Mouse (Mus musculus) kidney, postnatal 14 days (tissue): Measurements from ENCODE around the gene Sulf2.
"Not testable (repeated sequence)": the region's sequence is repeated elsewhere in the genome, so short reads cannot be mapped to it uniquely, and the experiment has no call there.

Experiments used
- DNase-seq: peaks from one replicate; pipeline ENCODE4 v3.0.0; 2022; ENCODE audit warnings: mixed read lengths

Gene Sulf2

DNA sequence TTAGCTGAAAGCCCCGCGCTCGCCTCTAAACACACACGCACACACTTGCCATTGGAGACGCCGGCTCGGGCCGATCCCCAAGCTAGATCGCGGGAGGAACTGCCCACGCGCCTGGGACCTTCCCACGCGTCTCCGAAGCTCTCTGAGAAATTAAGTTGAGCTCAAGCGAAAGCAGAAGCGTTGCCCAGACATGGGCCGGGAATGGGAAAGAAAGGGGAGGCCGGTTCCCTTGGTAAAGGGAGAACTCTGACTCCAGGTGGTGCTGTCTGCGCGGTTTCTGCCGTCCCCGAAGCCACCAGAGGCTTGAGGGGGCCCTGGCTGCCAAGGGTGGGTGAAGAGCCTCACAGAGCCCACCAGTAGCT is at the start of gene Sulf2:
Gene Sulf2 (minus strand): TSS at position 210 of the 362 bp plus-strand sequence.
- peak; percentile 81 for DNase-seq

- no peak for DNase-seq
Observed at GRCm38 (mm10) chr2:166204174-166204573, 48.7 kb upstream of the Sulf2 start.

DNA sequence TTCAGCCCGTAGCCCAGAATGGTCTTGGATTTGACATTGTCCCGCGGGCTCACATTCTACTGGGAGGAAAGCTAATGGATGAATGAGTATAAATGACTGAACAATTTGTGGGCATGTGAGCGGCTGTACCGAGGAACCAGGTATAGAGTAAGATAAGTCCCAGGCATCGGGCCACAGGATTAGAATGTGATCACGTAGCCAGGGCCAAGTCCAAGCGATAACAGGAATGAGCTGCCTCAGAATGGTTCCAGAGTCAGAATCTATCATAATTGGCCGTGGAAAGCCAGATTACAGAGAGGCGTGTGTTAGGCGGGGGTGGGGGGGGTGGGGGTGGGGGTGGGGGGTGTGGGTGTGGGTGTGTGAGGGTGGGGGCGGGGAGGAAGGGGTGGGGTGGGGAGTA is 48.2 kb upstream of the Sulf2 start:
- DNase-seq: no peak

- DNase-seq: no peak
Observed at GRCm38 (mm10) chr2:166197964-166198363, 42.5 kb upstream of the Sulf2 start.

GRCm38 (mm10) chr2:166197064-166197463 is 41.6 kb upstream of the Sulf2 start:
- DNase-seq: peak; percentile 61

DNA sequence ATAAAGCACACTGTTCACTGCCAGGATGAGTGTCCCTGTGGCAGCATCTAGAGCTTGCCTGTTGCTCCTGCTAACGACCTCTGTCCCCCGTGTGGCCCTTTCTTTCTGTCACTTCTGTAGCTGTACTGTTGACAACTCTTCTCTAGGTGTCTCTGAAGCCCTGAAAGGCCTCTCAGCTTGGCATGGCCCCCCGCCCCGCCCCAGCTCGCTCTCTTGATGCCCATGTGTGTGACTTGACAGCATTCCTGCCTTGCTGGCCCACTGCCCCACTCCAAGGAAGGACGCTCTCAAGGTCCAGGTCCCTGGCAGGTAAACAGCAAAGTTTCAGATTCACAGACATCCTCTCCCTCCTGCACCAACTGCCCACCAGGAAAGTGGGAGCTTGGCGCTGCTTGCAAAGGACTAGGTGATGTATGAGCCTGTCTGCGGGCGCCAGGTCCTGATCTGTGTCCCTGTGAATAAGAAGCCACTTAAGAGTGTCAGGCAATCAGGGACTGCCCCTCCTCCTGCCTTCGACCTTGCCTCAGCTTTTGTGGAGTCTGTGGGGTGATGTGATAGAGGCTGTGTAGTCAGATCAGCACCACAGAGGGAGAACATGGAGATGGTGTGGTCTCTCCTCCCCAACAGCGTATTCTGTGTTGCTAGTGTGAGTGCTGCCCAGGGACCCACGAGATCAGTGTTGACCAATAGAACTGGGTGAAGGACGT is 40.8 kb upstream of the Sulf2 start:
- no peak for DNase-seq

- no peak for DNase-seq
Observed at GRCm38 (mm10) chr2:166195041-166195440, 39.6 kb upstream of the Sulf2 start.

DNA sequence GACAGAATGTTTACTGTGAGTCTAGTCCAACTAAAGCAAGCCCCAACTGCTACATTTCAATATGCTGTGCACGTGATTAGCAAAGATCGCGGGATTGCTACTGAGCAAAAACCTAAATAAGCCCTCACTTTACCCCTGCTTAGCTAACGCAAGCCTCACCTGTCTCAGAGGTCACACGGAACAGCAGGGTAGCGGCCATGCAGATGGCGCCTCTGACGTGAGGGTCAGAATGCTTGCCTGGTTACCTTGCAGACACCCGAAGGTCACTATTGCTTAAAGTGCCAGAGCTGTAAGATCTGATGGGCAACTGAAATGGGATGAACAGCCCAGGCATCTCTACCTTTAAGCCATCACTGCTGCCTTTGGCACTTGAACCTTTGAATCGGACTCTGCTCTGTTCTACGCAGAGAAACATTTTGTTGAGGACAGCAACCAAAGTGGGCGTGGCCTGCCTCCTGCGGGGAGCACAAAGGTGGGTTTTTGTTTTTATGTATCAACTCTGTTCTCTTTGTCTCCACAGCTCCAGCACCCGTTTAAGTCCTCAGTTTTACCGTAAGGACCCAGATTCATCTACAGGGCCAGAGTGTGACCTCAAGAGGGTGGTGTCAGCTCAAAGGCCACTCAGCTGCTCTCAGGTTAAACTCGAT is 38.8 kb upstream of the Sulf2 start:
- peak; percentile 76 for DNase-seq

DNA sequence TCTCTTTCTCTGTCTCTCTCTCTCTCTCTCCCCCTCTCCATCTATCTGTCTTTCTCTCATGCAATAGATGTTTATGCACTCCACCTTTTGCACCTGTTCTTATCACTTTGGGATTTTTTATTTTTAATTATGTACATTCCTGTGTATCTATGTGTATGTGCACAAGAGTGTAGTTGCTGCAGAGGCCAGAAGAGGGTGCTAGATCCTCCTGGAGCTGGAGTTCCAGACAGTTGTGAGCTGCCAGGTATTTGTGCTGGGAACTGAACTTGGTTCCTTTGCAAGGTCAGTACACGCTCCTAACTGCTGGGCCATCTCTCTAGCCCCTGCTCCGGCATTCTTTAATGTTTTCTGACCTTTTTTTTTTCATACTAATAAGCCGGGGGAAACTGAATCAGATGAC is 38.0 kb upstream of the Sulf2 start:
- no peak for DNase-seq

GRCm38 (mm10) chr2:166190816-166191215 is 35.4 kb upstream of the Sulf2 start:
- DNase-seq: peak; percentile 80

DNA sequence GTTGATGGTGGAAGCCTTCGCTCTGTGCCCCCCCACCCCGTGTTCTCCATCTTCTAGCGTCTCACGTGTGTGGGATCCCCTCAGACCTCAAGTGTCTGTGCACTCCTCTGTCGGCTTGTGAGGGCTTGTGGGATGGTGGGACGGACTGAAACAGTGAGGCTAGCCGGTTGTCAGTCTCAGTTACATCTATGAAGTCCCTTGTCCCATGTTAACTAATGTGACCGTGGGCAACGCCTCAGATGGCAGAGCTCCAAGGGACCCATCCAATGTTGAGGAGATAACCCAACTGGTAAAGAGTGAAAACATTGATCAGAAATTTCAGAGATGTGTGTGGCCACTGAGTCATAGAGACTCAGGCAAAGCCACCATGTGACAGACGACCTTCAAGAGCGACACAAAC is 33.7 kb upstream of the Sulf2 start:
- no peak for DNase-seq

DNA sequence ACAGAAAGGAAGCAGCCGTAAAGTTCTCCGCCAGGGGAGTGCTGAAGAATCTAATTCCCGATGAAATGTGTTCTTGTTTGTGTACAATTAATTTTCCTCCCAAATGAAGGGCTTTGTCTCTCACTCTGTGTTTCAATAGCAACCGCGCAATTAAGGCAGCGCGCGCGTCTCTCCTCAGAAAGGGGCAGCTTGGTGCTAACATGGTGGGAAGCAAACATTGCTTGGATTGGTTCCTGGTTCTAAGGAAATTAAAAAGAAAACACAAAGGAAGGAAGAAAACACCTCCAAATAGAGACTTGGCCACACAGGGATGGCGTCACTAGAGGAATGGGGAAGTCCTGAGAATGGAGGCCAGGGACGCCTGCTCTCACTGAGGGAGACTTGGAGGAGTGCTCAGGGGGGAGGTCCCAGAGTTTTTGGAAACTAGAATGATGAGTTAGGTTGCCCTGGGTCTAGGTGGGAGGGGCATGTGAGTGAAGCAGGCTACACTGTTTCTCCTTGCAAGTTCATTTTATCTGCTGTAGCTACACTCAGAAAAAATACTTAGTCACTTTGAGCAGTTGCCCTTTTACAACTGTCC is 32.5 kb upstream of the Sulf2 start:
- not testable (repeated sequence) for DNase-seq

- not testable (repeated sequence) for DNase-seq
Observed at GRCm38 (mm10) chr2:166187319-166187718, 31.9 kb upstream of the Sulf2 start.

DNA sequence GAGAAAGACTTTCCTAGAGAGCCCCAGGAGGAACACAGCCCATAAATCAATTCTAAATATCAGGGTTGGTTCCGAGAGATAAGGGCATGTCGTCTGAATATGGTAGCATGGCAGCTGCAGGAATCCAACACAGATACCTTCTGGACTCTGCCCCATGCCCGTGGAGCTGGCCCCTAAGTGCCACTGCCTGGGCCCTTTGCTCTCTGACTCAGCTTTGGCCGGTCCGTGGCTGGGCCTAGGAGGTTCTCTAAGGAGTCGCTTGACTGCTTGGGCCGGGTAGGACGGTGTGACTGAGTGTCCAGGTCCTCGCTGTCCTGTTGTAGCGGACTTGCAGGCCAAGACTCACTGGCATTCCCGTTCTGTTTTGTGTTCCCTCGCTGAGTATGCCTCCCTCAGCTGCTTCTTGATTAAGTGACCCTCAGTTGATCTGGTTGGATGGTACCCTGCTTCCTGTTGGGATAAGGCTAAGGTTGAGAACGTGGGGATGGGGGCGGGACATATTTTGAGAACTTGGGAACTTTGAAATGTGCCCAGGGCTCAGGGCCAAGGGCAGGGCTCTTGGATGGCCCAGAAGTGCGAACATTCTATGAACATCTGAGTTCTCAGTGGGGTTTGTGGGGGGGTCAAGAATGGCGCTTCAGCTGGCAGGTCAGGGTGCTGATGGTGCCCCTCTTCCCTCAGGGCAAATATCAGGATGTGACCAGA is 30.9 kb upstream of the Sulf2 start:
- peak; percentile 43 for DNase-seq

GRCm38 (mm10) chr2:166185768-166186167 is 30.3 kb upstream of the Sulf2 start:
- no peak for DNase-seq

DNA sequence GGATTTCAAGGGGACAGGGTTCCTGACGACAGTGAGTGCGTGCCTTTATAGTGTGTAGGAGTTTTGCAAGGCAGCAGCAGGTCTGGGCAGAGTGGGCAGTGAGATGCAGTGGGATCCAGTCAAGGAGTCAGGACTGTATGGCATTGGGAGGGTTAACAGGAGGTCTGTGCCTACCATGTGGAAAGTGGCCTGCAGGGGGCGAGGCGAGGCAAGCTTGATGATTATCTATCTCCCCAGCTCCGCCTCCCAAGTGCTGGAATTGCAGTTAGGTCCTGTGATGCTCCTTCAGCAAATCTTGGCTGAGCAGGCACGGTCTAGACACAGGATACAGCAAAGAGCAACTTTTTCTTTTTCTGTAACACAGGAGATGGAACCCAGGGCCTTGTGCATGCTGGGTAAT is 29.0 kb upstream of the Sulf2 start:
- DNase-seq: no peak

- DNase-seq: no peak
Observed at GRCm38 (mm10) chr2:166182009-166182685, 26.7 kb upstream of the Sulf2 start.

DNA sequence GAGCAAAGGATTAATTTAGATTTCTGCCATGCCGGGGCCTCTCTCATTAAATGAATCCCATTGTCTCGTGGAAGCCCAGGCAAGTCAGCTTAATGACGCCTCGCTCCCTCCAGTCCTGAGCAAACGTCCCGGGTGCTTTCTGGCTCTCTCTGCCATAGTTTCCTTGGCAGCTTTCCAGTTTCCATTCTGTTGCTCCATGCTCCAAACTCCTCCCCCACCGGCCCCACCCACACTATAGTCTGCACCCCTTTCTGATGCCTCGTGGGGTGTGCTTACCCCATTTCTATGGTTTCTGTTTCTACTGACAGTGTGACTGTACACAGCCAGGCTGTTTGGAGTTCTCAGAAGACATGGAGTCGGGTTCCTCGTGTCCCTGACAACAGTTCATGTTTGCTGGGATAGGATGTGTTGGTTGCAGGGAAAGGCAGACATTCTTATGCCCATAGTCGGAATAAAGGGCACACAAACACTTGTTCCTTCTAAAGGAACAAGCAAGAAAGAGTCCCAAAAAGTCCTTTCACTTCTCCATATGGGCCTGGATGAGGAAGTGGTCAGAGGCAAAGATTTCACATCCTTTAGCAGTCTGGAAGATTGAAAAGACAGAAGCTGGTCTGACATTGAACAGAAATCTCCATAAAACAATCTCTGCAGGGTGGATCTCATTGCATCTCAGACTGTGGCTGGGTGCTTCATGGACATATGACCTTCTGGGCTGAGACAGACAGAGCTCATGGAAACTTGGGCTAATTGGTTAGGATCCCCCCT is 25.5 kb upstream of the Sulf2 start:
- DNase-seq: peak; percentile 74

GRCm38 (mm10) chr2:166180136-166180649 is 24.7 kb upstream of the Sulf2 start:
- DNase-seq: no peak

GRCm38 (mm10) chr2:166179457-166180101 is 24.1 kb upstream of the Sulf2 start:
- no peak for DNase-seq

- no peak for DNase-seq
Observed at GRCm38 (mm10) chr2:166175552-166176136, 20.2 kb upstream of the Sulf2 start.
